Mouse (Mus musculus) embryonic facial prominence, embryonic 13.5 days (tissue): ENCODE data around the gene Krt81. TPM values are rescaled to one million over a fixed set of nuclear protein-coding genes. Genes with fewer than 3 reads are reported as not detected.

Source experiments
- ATAC-seq: fragments of 200-750 bp; cut with Nextera tagmentation; 2 replicates; pipeline ENCODE4 v1.8.0; 2017; ENCODE audit warnings: low read depth; ENCODE audit not compliant: insufficient number of reproducible peaks, insufficient read depth, low FRiP score, low TSS enrichment
- H3K27ac ChIP-seq: fragments of 300-500 bp; sonication (generic); 2 replicates; pipeline ENCODE4 v1.5.1; 2015; ENCODE audit warnings: moderate library complexity, mild to moderate bottlenecking, inconsistent platforms
- H3K27me3 ChIP-seq: fragments of 300-500 bp; sonication (generic); 2 replicates; pipeline ENCODE4 v1.6.1; 2015; ENCODE audit warnings: mild to moderate bottlenecking, inconsistent platforms
- H3K36me3 ChIP-seq: fragments of 300-500 bp; sonication (generic); 2 replicates; pipeline ENCODE4 v1.6.1; 2015; ENCODE audit warnings: mild to moderate bottlenecking, inconsistent platforms
- H3K4me1 ChIP-seq: fragments of 300-500 bp; sonication (generic); 2 replicates; pipeline ENCODE4 v1.6.1; 2015; ENCODE audit warnings: inconsistent platforms
- H3K4me2 ChIP-seq: fragments of 300-500 bp; sonication (generic); 2 replicates; pipeline ENCODE4 v1.6.1; 2015; ENCODE audit warnings: moderate library complexity, mild to moderate bottlenecking, inconsistent platforms
- H3K4me3 ChIP-seq: fragments of 300-500 bp; sonication (generic); 2 replicates; pipeline ENCODE4 v1.5.1; 2015; ENCODE audit warnings: mild to moderate bottlenecking, inconsistent platforms
- H3K9ac ChIP-seq: fragments of 300-500 bp; sonication (generic); 2 replicates; pipeline ENCODE4 v1.6.1; 2015; ENCODE audit warnings: mild to moderate bottlenecking, inconsistent platforms
- H3K9me3 ChIP-seq: fragments of 300-500 bp; sonication (generic); 2 replicates; pipeline ENCODE4 v1.6.1; 2016; ENCODE audit warnings: inconsistent platforms
- WGBS: fragments of 180-500 bp; shearing (Covaris S2); methylation state at CpG from one replicate; pipeline ENCODE4 v1.1.7; 2015; ENCODE audit warnings: mixed read lengths; 5-methylcytosine and 5-hydroxymethylcytosine counted together
- polyA plus RNA-seq: library from polyadenylated mRNA; unstranded; fragments of >200 nt; fragmentation: Nextera tagmentation; extraction: Ambion mirVana; gene quantifications from 2 replicates; pipeline ENCODE4 v1.2.1, GENCODE M21; 2015

The Krt81 gene
- polyA plus RNA-seq, 1 experiment from 2014 or later: not detected

DNA sequence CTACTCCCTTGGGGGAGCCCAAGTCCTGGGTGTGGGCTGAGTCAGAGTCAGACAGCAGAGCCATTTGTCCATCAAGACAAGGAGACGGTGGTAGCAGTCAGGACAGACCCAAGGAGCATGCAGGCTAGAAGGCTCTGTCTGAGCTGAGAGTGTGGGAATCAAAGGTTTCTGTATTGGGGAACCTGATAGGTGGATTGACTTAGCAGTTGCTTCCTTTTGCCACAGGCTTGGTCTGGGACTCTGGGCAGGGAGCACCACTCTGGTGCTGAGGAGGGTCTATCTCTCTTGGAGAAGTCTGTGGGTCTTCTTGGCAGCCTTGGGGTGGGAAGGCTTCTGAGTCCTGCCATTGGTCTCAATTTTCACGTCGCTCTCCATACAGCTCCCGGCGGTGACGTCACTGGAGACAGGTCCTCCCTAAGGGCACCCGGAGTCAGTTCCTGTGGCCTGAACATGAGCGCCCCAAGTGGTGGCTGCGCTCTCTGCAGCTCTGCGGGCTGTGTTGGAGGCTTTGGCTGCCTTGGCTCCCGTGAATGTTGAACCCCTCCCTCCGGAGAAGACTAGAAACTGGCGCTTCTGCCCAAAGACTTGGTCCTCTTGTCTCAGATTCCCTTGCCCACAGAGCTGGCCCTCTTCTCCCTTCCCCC, 10.3 kb downstream of the Krt81 start:
- peaks cover 2% of the 10 kb centered on the region; the same call in 1 of the 2 replicates for H3K9me3 ChIP-seq
- no peak overlapping the region for H3K9ac ChIP-seq
- 8% methylated on average over 13 of the region's 13 CpGs for WGBS
- H3K27ac ChIP-seq: no peak overlapping the region
- no peaks in the 10 kb centered on the region for H3K36me3 ChIP-seq
- H3K4me2 ChIP-seq: 0 out of 2 replicates have a peak overlapping the region, but pooled peaks have one; percentile 26
- no peak overlapping the region for H3K4me3 ChIP-seq
- ATAC-seq: no peak
- H3K4me1 ChIP-seq: peaks cover 6% of the 10 kb centered on the region; the same call in 1 of the 2 replicates
- H3K27me3 ChIP-seq: no peaks in the 10 kb centered on the region

GRCm38 (mm10) chr15:101447444-101447843, 16.1 kb downstream of the Krt81 start, which contains the start of gene Krt88:
Gene Krt88, plus strand, starts transcription at chr15:101447744.
- Histone ChIP-seq H3K36me3 (no peaks in the 10 kb centered on the region), H3K9me3 (no peaks in the 10 kb centered on the region), H3K27ac (no peak within 1 kb of the TSS), H3K27me3 (no peaks in the 10 kb centered on the region), H3K4me2 (no peak within 1 kb of the TSS), H3K4me3 (no peak within 1 kb of the TSS), H3K9ac (no peak within 1 kb of the TSS), H3K4me1 (no peaks in the 10 kb centered on the region)
- 60% methylated on average over 2 of the region's 2 CpGs for WGBS
- ATAC-seq: no peak

DNA sequence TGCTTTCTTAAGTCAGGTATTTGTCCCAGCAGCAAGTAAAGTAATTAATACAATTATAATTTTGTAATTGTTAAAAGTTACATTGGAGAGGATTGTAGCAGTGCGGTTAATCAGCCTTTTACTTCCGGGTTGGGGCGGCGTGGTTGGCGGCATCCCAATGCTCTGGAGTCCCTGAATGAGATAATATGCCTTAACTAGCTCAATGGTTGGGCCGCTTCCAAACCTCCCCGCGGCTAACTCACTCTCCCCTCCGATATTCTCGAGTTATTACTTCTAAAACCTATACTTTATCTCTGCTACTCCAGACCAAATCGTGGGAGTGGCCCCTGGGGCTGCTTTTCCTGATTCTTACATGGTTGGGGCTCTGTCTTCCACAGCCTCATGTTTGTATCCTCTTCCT, 17.0 kb downstream of the Krt81 start:
- Histone ChIP-seq H3K27ac (no peak overlapping the region), H3K4me3 (no peak overlapping the region), H3K27me3 (no peaks in the 10 kb centered on the region), H3K9ac (no peak overlapping the region), H3K4me1 (no peaks in the 10 kb centered on the region), H3K9me3 (no peaks in the 10 kb centered on the region), H3K36me3 (no peaks in the 10 kb centered on the region), H3K4me2 (no peak overlapping the region)
- no peak for ATAC-seq
- WGBS: 73% methylated on average over 11 of the region's 11 CpGs

- Histone ChIP-seq H3K9ac (no peak overlapping the region), H3K4me3 (no peak overlapping the region), H3K36me3 (no peaks in the 10 kb centered on the region), H3K27ac (no peak overlapping the region), H3K9me3 (no peaks in the 10 kb centered on the region), H3K4me1 (peaks cover 7% of the 10 kb centered on the region), H3K4me2 (no peak overlapping the region), H3K27me3 (peaks cover 46% of the 10 kb centered on the region)
- WGBS: 68% methylated on average over 4 of the region's 4 CpGs
- no peak for ATAC-seq
Measured at GRCm38 (mm10) chr15:101440837-101441236, 22.7 kb downstream of the Krt81 start.

- WGBS: 3% methylated on average over 34 of the region's 34 CpGs
- Histone ChIP-seq H3K9ac (peak within 1 kb of the TSS; percentile 57), H3K27me3 (peaks cover 46% of the 10 kb centered on the region)
Measured at GRCm38 (mm10) chr15:101438555-101438954, 25.0 kb downstream of the Krt81 start, which contains the start of gene Krt87. Gene Krt87, minus strand, starts transcription at chr15:101438804.

GRCm38 (mm10) chr15:101436611-101437010, 26.9 kb downstream of the Krt81 start:
- H3K4me1 ChIP-seq: peaks cover 7% of the 10 kb centered on the region
- ATAC-seq: no peak
- WGBS: 90% methylated on average over 7 of the region's 7 CpGs
- no peak overlapping the region for H3K27ac ChIP-seq
- H3K27me3 ChIP-seq: peaks cover 46% of the 10 kb centered on the region
- no peaks in the 10 kb centered on the region for H3K9me3 ChIP-seq
- no peaks in the 10 kb centered on the region for H3K36me3 ChIP-seq
- no peak overlapping the region for H3K4me3 ChIP-seq
- no peak overlapping the region for H3K4me2 ChIP-seq
- no peak overlapping the region for H3K9ac ChIP-seq

More at GRCm38 (mm10) chr15:101438555-101438954, 25.0 kb downstream of the Krt81 start, which contains the start of gene Krt87:
- H3K4me3 ChIP-seq: peak within 1 kb of the TSS; percentile 36
- no peak within 1 kb of the TSS for H3K27ac ChIP-seq
- ATAC-seq: no peak
- no peaks in the 10 kb centered on the region for H3K36me3 ChIP-seq
- H3K9me3 ChIP-seq: no peaks in the 10 kb centered on the region
- peaks cover 7% of the 10 kb centered on the region for H3K4me1 ChIP-seq
- H3K4me2 ChIP-seq: peak within 1 kb of the TSS; percentile 58

GRCm38 (mm10) chr15:101424914-101425313, 38.6 kb downstream of the Krt81 start:
- Histone ChIP-seq H3K4me1 (no peaks in the 10 kb centered on the region), H3K27me3 (no peaks in the 10 kb centered on the region), H3K9ac (no peak overlapping the region), H3K9me3 (no peaks in the 10 kb centered on the region), H3K4me3 (no peak overlapping the region), H3K27ac (no peak overlapping the region), H3K4me2 (no peak overlapping the region), H3K36me3 (no peaks in the 10 kb centered on the region)
- WGBS: 20% methylated on average over 5 of the region's 5 CpGs
- ATAC-seq: no peak

GRCm38 (mm10) chr15:101420903-101421302, 42.6 kb downstream of the Krt81 start:
- Histone ChIP-seq H3K27me3 (no peaks in the 10 kb centered on the region), H3K4me1 (no peaks in the 10 kb centered on the region), H3K9me3 (no peaks in the 10 kb centered on the region), H3K4me2 (no peak overlapping the region), H3K9ac (no peak overlapping the region), H3K36me3 (no peaks in the 10 kb centered on the region), H3K4me3 (no peak overlapping the region), H3K27ac (no peak overlapping the region)
- 64% methylated on average over 6 of the region's 6 CpGs for WGBS
- ATAC-seq: no peak

GRCm38 (mm10) chr15:101418950-101419349, 44.6 kb downstream of the Krt81 start:
- Histone ChIP-seq H3K9ac (no peak overlapping the region), H3K4me3 (no peak overlapping the region), H3K9me3 (no peaks in the 10 kb centered on the region), H3K36me3 (no peaks in the 10 kb centered on the region), H3K4me1 (peaks cover 10% of the 10 kb centered on the region; the same call in 1 of the 2 replicates), H3K4me2 (no peak overlapping the region), H3K27ac (no peak overlapping the region), H3K27me3 (peaks cover 14% of the 10 kb centered on the region)
- no peak for ATAC-seq
- 62% methylated on average over 4 of the region's 4 CpGs for WGBS

DNA sequence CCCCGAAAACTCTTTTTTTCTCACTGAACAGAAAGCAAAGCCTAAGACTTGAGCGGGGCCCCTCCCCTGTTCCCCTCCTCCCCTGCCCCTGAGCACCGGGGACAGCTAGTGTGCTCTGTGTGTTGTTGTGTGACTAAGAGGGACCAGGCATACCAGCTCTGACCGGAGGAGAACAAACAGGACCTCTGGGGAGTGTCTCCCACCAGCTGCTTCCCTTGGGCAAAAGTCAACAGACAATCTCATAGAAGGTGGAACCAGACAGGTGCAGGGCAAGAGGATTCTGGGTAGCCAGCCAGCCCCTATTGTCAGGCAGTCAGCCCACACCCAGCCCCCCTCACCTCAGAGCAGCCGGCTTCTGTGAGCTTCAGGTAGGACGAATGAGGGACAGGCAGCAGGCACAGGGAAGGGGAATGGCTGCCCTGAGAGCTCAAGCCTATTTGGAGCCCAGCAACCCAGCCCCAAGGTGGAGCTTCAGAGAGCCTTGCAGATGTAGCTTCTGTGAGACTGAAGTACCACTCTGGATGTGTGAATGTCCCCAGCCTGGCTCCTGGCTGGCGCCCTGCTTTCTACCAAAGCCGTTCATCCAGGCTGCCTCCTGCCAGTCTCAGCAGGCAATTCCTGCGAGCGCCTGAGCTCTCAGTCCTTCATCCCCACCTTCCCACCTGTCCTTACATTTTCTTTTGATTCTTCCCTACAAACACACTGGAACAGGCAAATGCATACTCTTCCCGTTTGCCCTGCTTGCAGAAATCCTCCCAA, 48.6 kb downstream of the Krt81 start:
- Histone ChIP-seq H3K4me1 (peaks cover 25% of the 10 kb centered on the region), H3K9ac (no peak overlapping the region), H3K36me3 (no peaks in the 10 kb centered on the region), H3K9me3 (no peaks in the 10 kb centered on the region), H3K4me3 (no peak overlapping the region), H3K4me2 (no peak overlapping the region), H3K27ac (no peak overlapping the region), H3K27me3 (peaks cover 45% of the 10 kb centered on the region)
- 33% methylated on average over 11 of the region's 11 CpGs for WGBS
- no peak for ATAC-seq

DNA sequence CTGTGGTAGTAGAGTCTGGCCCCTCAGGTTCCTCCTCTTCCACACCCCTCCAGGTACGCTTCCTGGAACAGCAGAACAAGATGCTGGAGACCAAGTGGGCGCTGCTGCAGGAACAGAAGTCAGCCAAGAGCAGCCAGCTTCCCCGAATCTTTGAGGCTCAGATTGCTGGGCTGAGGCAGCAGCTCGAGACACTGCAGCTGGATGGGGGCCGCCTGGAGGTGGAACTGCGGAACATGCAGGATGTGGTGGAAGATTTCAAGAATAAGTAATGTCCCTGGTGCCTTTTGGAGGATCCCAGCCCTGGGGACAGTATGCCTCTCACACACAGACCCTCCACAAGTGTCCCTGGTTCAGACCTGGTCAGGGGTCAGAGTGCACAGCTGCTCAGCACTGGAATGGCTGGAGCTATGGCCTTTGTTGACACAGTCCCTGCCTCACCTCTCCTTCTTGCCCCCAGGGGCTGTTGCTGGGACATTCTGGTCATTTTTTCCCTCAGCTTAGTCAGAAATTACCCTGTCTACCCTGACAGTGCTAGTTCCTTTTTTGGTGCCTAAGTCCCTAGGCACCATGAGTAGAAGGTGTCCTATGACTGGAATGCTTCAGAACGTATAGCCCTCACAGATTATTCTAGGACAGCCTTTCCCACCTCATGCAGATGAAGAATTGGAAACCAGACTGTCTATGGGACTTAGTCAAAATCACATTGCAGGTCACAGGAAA, 49.5 kb downstream of the Krt81 start:
- no peak overlapping the region for H3K27ac ChIP-seq
- ATAC-seq: no peak
- H3K36me3 ChIP-seq: no peaks in the 10 kb centered on the region
- WGBS: 24% methylated on average over 7 of the region's 7 CpGs
- peaks cover 45% of the 10 kb centered on the region for H3K27me3 ChIP-seq
- no peak overlapping the region for H3K4me3 ChIP-seq
- H3K4me1 ChIP-seq: peaks cover 25% of the 10 kb centered on the region
- H3K9ac ChIP-seq: no peak overlapping the region
- H3K9me3 ChIP-seq: no peaks in the 10 kb centered on the region
- H3K4me2 ChIP-seq: no peak overlapping the region
